Mouse (Mus musculus) ES-E14 (cell line): ENCODE data around the gene Spred2.

Source experiments
- CHD2 ChIP-seq: IDR thresholded peaks from 2 replicates; pipeline ENCODE4 v1.6.1; 2014; ENCODE audit warnings: mild to moderate bottlenecking, low read depth, low read length, inconsistent platforms
- MAFK ChIP-seq: IDR thresholded peaks from 2 replicates; pipeline ENCODE4 v1.6.1; 2014; ENCODE audit warnings: mild to moderate bottlenecking, low read depth, low read length, inconsistent platforms; ENCODE audit not compliant: insufficient read depth
- ZC3H11A ChIP-seq: IDR thresholded peaks from 2 replicates; pipeline ENCODE4 v1.6.1; 2012; ENCODE audit warnings: low read depth, mild to moderate bottlenecking, inconsistent platforms, low read length, borderline replicate concordance
- ZNF384 ChIP-seq: IDR thresholded peaks from 2 replicates; pipeline ENCODE4 v1.6.1; 2012; ENCODE audit warnings: low read depth, low read length, inconsistent platforms

DNA sequence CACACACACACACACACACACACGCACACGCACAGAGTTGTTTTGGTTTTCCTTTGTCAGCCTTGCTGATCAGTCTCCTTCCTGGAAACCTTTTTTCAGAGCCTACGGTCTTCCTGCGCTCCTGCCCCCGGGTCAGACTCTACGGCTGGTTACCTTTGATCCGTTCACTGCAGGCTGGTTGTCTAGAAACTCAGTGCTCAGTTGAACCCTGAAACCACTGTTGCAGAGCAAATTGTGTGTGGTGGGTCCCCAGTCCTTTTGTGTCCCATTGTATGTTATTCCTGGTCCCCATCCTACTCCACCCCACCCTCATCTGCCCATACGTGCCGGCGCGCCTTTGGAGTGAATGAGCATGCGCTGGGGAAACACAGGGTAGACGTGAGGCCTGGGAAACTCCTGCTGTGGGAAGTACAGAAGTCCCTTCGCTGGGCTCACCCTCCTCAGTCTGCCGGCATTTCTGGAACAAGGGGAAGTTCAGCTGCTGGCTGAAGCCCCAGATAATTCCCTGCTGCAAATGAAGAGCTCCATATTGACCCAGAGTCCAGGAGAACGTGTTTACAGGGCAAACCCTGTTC is 40.9 kb downstream of the Spred2 start:
- TF ChIP-seq ZC3H11A (no peak), ZNF384 (no peak), CHD2 (no peak), MAFK (no peak)
